Comparison of ENCODE assay signal across 15 mouse cellular contexts in genomic region chr19:37458013-37458412, GRCm38 (mm10).
"Had no signal": no experiment of that assay in that cellular context is flagged by ENCODE, and none has a peak within 500 bp of the region (broad histone marks: within the 10 kb centered on the region; RNA-seq: fewer than 3 reads in every experiment).

No protein-coding gene starts in this region.

- H3K27ac ChIP-seq: liver, embryonic 15.5 days; midbrain, embryonic 10.5 days; midbrain, embryonic 12.5 days; neural tube, embryonic 12.5 days had no signal

- DNase-seq: lung, adult 18-20 months; lung, embryonic 14.5 days; lung, postnatal 10 days; lung, postnatal 4 days; midbrain, embryonic 14.5 days; right cerebral cortex, postnatal 14 days; thymus, adult 18-20 months; thymus, postnatal 14 days; thymus, postnatal 36 days had no signal

- H3K9me3 ChIP-seq: liver, embryonic 15.5 days had no signal

- H3K9ac ChIP-seq: liver, embryonic 15.5 days; lung, embryonic 14.5 days; midbrain, embryonic 12.5 days; neural tube, embryonic 12.5 days had no signal

- H3K4me3 ChIP-seq: liver, embryonic 15.5 days; midbrain, embryonic 10.5 days; midbrain, embryonic 12.5 days; myocyte; neural tube, embryonic 12.5 days had no signal

- H3K36me3 ChIP-seq: liver, embryonic 15.5 days; midbrain, embryonic 10.5 days; midbrain, embryonic 12.5 days; neural tube, embryonic 12.5 days had no signal

- H3K4me1 ChIP-seq: liver, embryonic 15.5 days; midbrain, embryonic 10.5 days; midbrain, embryonic 12.5 days; neural tube, embryonic 12.5 days had no signal

- ATAC-seq: midbrain, embryonic 16.5 days had no signal

- H3K4me2 ChIP-seq: liver, embryonic 15.5 days; lung, embryonic 14.5 days; midbrain, embryonic 12.5 days; neural tube, embryonic 12.5 days had no signal

- H3K27me3 ChIP-seq: liver, embryonic 15.5 days; midbrain, embryonic 12.5 days; neural tube, embryonic 12.5 days had no signal
